Mouse (Mus musculus) kidney, postnatal 0 days (tissue): Measurements from ENCODE around the gene Btbd9. TPM values are rescaled to one million over a fixed set of nuclear protein-coding genes. Genes with fewer than 3 reads are reported as not detected.

Experiments used
- ATAC-seq: fragments of 200-750 bp; cut with Nextera tagmentation; replicated peaks from 2 replicates; pipeline ENCODE4 v1.8.0; 2017; ENCODE audit warnings: low read depth, moderate number of reproducible peaks, moderate TSS enrichment, moderate library complexity; ENCODE audit not compliant: low FRiP score
- DNase-seq: peaks from one replicate; pipeline ENCODE4 v3.0.0-alpha.2; 2016; ENCODE audit warnings: low spot score
- H3K27ac ChIP-seq: fragments of 300-500 bp; sonication (generic); 2 replicates; pipeline ENCODE4 v1.5.1; 2014; ENCODE audit warnings: mild to moderate bottlenecking
- H3K27me3 ChIP-seq: fragments of 300-500 bp; sonication (generic); 2 replicates; pipeline ENCODE4 v1.6.1; 2014; ENCODE audit warnings: low read length, mixed read lengths; ENCODE audit not compliant: insufficient read depth
- H3K36me3 ChIP-seq: fragments of 300-500 bp; sonication (generic); 2 replicates; pipeline ENCODE4 v1.6.1; 2014; ENCODE audit warnings: low read length, mixed read lengths; ENCODE audit not compliant: insufficient read depth
- H3K4me1 ChIP-seq: fragments of 300-500 bp; sonication (generic); replicated peaks from 2 replicates; pipeline ENCODE4 v1.6.1; 2014; ENCODE audit warnings: antibody characterized with exemption, low read length, mixed read lengths; ENCODE audit not compliant: insufficient read depth
- H3K4me2 ChIP-seq: fragments of 300-500 bp; sonication (generic); 2 replicates; pipeline ENCODE4 v1.6.1; 2014; ENCODE audit warnings: mild to moderate bottlenecking, low read length, moderate library complexity, mixed read lengths
- H3K4me3 ChIP-seq: fragments of 300-500 bp; sonication (generic); replicated peaks from 2 replicates; pipeline ENCODE4 v1.5.1; 2014; ENCODE audit warnings: low read depth, low read length
- H3K9ac ChIP-seq: fragments of 300-500 bp; sonication (generic); 2 replicates; pipeline ENCODE4 v1.6.1; 2014; ENCODE audit warnings: low read depth, low read length
- H3K9me3 ChIP-seq: fragments of 300-500 bp; sonication (generic); replicated peaks from 2 replicates; pipeline ENCODE4 v1.6.1; 2016; ENCODE audit warnings: low read length, inconsistent platforms, mixed read lengths
- CTCF ChIP-seq: IDR thresholded peaks from 2 replicates; pipeline ENCODE4 v1.5.1; 2016; ENCODE audit warnings: antibody characterized with exemption, low read depth, mild to moderate bottlenecking, moderate library complexity
- WGBS: fragments of 180-500 bp; shearing (Covaris S2); extraction: QIAGEN DNeasy Blood & Tissue Kit; methylation state at CpG from one replicate; pipeline ENCODE4 v1.1.7; 2014; 5-methylcytosine and 5-hydroxymethylcytosine counted together
- polyA plus RNA-seq: library from polyadenylated mRNA; unstranded; fragments of >200 nt; fragmentation: Nextera tagmentation; extraction: Ambion mirVana; gene quantifications from 2 replicates; pipeline ENCODE4 v1.2.1, GENCODE M21; 2015

Btbd9 gene
- polyA plus RNA-seq, 1 experiment from 2014 or later: 41.1 TPM

DNA sequence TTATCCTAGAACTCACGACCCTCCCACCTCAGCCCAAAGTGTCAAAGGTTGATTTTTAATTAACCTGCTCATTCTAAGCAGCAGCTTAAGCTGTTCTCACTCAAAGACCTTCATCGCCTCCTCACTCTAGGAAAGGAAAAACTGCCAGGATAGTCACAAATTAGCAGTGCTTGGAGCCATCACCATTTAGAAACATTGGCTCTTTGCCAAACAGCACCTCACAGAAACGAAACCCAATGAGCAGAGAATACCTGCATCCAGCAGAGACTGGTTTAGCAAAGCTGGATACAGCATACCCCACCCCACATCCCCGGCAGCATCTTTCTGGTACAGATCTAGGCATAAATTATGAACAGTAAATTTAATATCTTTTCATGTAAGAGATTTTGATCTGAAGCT lies 45.7 kb downstream of the Btbd9 start:
- WGBS: 55% methylated on average over 4 of the region's 4 CpGs
- H3K4me1 ChIP-seq: 0 out of 2 replicates have a peak, but pooled peaks cover under 1% of the 10 kb centered on the region
- no peaks in the 10 kb centered on the region for H3K27me3 ChIP-seq
- no peak for TF ChIP-seq CTCF
- DNase-seq: no peak
- no peak overlapping the region for H3K4me2 ChIP-seq
- no peak overlapping the region for H3K9ac ChIP-seq
- H3K27ac ChIP-seq: no peak overlapping the region
- H3K36me3 ChIP-seq: 0 out of 2 replicates have a peak, but pooled peaks cover 3% of the 10 kb centered on the region
- H3K9me3 ChIP-seq: no peaks in the 10 kb centered on the region
- H3K4me3 ChIP-seq: no peak overlapping the region
- no peak for ATAC-seq

DNA sequence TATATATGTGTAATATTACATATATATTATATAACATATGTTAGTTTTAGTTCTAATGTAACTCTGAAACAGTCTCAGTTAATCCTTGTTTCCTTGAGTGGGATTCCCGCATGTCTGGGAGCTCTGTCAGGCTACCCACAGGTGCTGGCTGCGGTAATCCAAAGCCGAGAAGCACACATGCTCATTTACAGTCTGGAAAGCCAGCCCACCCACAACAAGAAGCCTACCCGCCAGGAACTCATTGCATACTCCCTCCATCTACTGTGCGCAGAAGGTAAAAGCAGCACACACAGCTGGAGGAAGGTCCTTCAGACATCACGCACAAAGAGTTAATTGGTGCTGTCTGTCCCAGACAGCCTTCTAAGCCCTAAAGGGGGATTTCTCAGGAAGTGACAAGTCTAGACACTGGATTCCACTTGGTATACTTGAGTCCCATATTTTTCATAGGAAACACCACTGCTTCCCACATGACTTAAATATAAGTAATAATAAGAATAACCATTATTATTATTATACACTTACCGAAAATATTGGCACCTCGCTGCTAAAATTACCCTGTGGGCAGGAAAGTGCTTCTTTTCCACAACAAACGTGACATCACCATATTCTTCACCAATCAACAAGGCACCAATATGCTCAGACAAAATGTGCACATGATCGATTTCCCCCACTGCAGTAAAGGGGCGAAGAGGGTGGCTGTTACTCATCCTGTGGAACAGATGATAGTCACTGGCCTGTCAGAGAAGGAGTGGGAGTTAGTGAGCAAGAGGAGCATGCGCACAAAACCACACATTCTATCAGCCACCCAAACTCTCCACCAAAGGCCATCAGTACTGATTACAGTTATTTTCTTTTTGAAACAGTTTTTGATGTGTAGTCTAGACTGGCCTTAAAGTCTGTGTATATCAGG lies 46.4 kb downstream of the Btbd9 start:
- H3K36me3 ChIP-seq: 0 out of 2 replicates have a peak, but pooled peaks cover 3% of the 10 kb centered on the region
- 77% methylated on average over 12 of the region's 12 CpGs for WGBS
- ATAC-seq (no peak), DNase-seq (no peak)
- no peak overlapping the region for H3K4me3 ChIP-seq
- no peaks in the 10 kb centered on the region for H3K9me3 ChIP-seq
- no peak for TF ChIP-seq CTCF
- no peaks in the 10 kb centered on the region for H3K27me3 ChIP-seq
- no peak overlapping the region for H3K9ac ChIP-seq
- 0 out of 2 replicates have a peak, but pooled peaks cover 7% of the 10 kb centered on the region for H3K4me1 ChIP-seq
- H3K4me2 ChIP-seq: no peak overlapping the region
- H3K27ac ChIP-seq: no peak overlapping the region

DNA sequence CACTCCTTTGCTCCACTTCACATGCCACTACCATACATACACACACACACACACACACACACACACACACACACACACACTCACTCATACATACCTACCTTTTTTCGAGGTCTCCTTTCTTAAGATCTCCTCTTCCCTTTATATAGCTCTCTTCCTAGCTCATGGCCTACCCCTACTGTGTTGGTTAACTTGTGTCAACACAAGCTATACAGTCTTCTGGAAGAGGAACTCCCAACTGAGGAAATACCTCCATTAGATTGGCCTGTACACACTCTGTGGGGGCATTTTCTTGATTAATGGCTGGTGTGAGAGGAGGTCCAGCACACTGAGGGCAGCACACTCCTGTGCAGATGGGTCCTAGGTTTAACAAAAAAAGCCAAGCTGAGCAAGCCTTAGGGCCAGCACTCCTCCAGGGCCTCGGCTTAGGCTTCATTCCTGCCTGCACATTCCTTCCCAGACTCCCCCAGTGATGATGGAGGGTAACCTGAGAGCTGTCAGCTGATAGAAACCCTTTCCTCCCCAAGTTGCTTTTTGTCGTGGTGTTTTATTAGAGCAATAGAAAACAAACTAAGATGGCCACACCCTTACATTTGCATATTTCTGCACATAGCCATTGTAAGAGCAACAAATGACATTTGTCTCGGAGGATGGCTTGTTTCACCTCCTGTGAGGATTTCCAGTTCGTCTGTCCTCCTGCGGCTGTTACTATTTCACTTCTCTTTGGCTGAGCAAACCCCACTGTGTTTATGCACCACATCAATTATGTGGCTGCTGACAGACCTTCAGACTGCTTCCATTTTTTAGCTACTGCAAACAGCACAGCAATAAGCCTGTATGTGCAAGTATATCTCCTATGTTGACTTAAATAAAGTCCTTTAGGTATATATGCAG lies 50.6 kb downstream of the Btbd9 start:
- 0 out of 2 replicates have a peak, but pooled peaks cover 7% of the 10 kb centered on the region for H3K4me1 ChIP-seq
- no peaks in the 10 kb centered on the region for H3K27me3 ChIP-seq
- no peak overlapping the region for H3K4me2 ChIP-seq
- 0 out of 2 replicates have a peak, but pooled peaks cover 6% of the 10 kb centered on the region for H3K36me3 ChIP-seq
- 33% methylated on average over 6 of the region's 6 CpGs for WGBS
- H3K4me3 ChIP-seq: no peak overlapping the region
- ATAC-seq (no peak), DNase-seq (no peak)
- H3K9me3 ChIP-seq: no peaks in the 10 kb centered on the region
- TF ChIP-seq CTCF: no peak
- no peak overlapping the region for H3K9ac ChIP-seq
- H3K27ac ChIP-seq: no peak overlapping the region

- Histone ChIP-seq H3K4me3 (no peak overlapping the region), H3K4me1 (0 out of 2 replicates have a peak, but pooled peaks cover 7% of the 10 kb centered on the region), H3K27me3 (no peaks in the 10 kb centered on the region), H3K9ac (no peak overlapping the region), H3K27ac (no peak overlapping the region), H3K36me3 (0 out of 2 replicates have a peak, but pooled peaks cover 6% of the 10 kb centered on the region), H3K4me2 (no peak overlapping the region), H3K9me3 (no peaks in the 10 kb centered on the region)
- DNase-seq: peak; percentile 31
- ATAC-seq: no peak
- 76% methylated on average over 7 of the region's 7 CpGs for WGBS
- TF ChIP-seq CTCF: no peak
These were observed 51.8 kb downstream of the Btbd9 start for GRCm38 (mm10) chr17:30524451-30524850.

DNA sequence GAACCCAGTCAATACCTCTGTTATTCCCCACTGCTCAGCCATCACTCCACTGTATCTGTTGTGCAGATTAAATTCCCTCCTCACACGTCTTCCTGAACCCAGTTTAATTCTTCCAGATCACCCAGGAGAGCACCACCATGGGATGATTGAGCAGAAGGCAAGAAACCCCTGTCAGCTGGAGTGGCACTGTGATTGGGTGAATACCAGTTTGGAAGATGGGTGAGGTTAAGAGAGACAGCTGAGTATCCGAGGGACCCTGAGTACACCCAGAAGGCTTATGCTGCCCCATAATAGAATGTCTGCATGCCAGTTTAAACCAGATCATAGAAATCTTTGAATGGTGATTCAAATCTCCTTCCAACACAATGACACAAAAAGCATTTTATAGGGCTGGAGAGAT lies 52.5 kb downstream of the Btbd9 start:
- H3K4me2 ChIP-seq: no peak overlapping the region
- H3K27ac ChIP-seq: no peak overlapping the region
- DNase-seq: no peak
- H3K4me3 ChIP-seq: no peak overlapping the region
- H3K9me3 ChIP-seq: no peaks in the 10 kb centered on the region
- no peaks in the 10 kb centered on the region for H3K27me3 ChIP-seq
- 80% methylated on average over 2 of the region's 2 CpGs for WGBS
- TF ChIP-seq CTCF: no peak
- H3K9ac ChIP-seq: no peak overlapping the region
- ATAC-seq: no peak
- H3K4me1 ChIP-seq: 0 out of 2 replicates have a peak, but pooled peaks cover 7% of the 10 kb centered on the region
- 0 out of 2 replicates have a peak, but pooled peaks cover 6% of the 10 kb centered on the region for H3K36me3 ChIP-seq
